Mouse (Mus musculus): ENCODE measurements at regions not wholly inside any gene's neighbourhood (a gene's known extent, or its start where the extent isn't known, plus 50 kb on each side); places are given as distances from the start of the nearest gene placed in this dataset.
"Not testable (repeated sequence)": the region's sequence is repeated elsewhere in the genome, so short reads cannot be mapped to it uniquely, and the experiment has no call there.

GRCm38 (mm10) chr13:107569477-107569876 lies 474.8 kb upstream of the Smim15 start:
- intact Hi-C loops (cut with DNase I), result no loop called here

GRCm38 (mm10) chr13:107568701-107569121 lies 475.5 kb upstream of the Smim15 start:
- intact Hi-C loops (cut with DNase I), result no loop called here
- peak in 1 of 2 experiments; percentile 6 for DNase-seq

More at GRCm38 (mm10) chr13:107569477-107569876, 474.8 kb upstream of the Smim15 start:
- no peak for DNase-seq

- intact Hi-C loops (cut with DNase I), result no loop called here
- no peak for DNase-seq
Measured at GRCm38 (mm10) chr13:107562463-107562862, 481.8 kb upstream of the Smim15 start.

- intact Hi-C loops (cut with DNase I), result no loop called here
Measured at GRCm38 (mm10) chr13:107561529-107561928, 482.7 kb upstream of the Smim15 start.

GRCm38 (mm10) chr13:107555958-107556357 lies 488.3 kb upstream of the Smim15 start:
- intact Hi-C loops (cut with DNase I), result no loop called here
- DNase-seq, result no peak

More at GRCm38 (mm10) chr13:107561529-107561928, 482.7 kb upstream of the Smim15 start:
- DNase-seq, result no peak

GRCm38 (mm10) chr13:107554091-107554490 lies 490.2 kb upstream of the Smim15 start:
- intact Hi-C loops (cut with DNase I), result no loop called here
- no peak for DNase-seq

- no peak for DNase-seq
- intact Hi-C loops (cut with DNase I), result no loop called here
Measured at GRCm38 (mm10) chr13:107552165-107552564, 492.1 kb upstream of the Smim15 start.

- intact Hi-C loops (cut with DNase I); DNase-seq: not testable (repeated sequence)
Measured at GRCm38 (mm10) chr13:107549995-107550394, 494.3 kb upstream of the Smim15 start.

GRCm38 (mm10) chr13:107547073-107547472 lies 497.2 kb upstream of the Smim15 start:
- no peak for DNase-seq
- intact Hi-C loops (cut with DNase I), result no loop called here

- intact Hi-C loops (cut with DNase I), result no loop called here
- no peak for DNase-seq
Measured at GRCm38 (mm10) chr13:107546181-107546900, 497.9 kb upstream of the Smim15 start.

- no peak for DNase-seq
- intact Hi-C loops (cut with DNase I), result no loop called here
Measured at GRCm38 (mm10) chr13:107541635-107541955, 502.7 kb upstream of the Smim15 start.

- intact Hi-C loops (cut with DNase I), result no loop called here
- DNase-seq, result no peak
Measured at GRCm38 (mm10) chr13:107540784-107541634, 503.2 kb upstream of the Smim15 start.

GRCm38 (mm10) chr13:107540305-107540704 lies 503.9 kb upstream of the Smim15 start:
- intact Hi-C loops (cut with DNase I), result no loop called here
- DNase-seq, result no peak

GRCm38 (mm10) chr13:107539867-107540266 lies 504.4 kb upstream of the Smim15 start:
- intact Hi-C loops (cut with DNase I), result no loop called here
- DNase-seq, result no peak

GRCm38 (mm10) chr13:107539326-107539725 lies 504.9 kb upstream of the Smim15 start:
- no peak for DNase-seq
- intact Hi-C loops (cut with DNase I), result no loop called here

GRCm38 (mm10) chr13:107535213-107535612 lies 509.0 kb upstream of the Smim15 start:
- DNase-seq, result no peak
- intact Hi-C loops (cut with DNase I), result no loop called here

GRCm38 (mm10) chr13:107533323-107533722 lies 510.9 kb upstream of the Smim15 start:
- DNase-seq, result no peak
- intact Hi-C loops (cut with DNase I), result no loop called here

GRCm38 (mm10) chr13:107531528-107531927 lies 509.6 kb upstream of the Kif2a start:
- intact Hi-C loops (cut with DNase I), result no loop called here
- no peak for DNase-seq

GRCm38 (mm10) chr13:107531026-107531425 lies 509.1 kb upstream of the Kif2a start:
- intact Hi-C loops (cut with DNase I), result no loop called here
- DNase-seq, result no peak

GRCm38 (mm10) chr13:107530392-107530791 lies 508.5 kb upstream of the Kif2a start:
- intact Hi-C loops (cut with DNase I), result no loop called here
- no peak for DNase-seq

- intact Hi-C loops (cut with DNase I), result no loop called here
- DNase-seq, result no peak
Measured at GRCm38 (mm10) chr13:107528724-107529456, 507.0 kb upstream of the Kif2a start.
